Mouse (Mus musculus) left cerebral cortex, adult 8-10 months (tissue): Measurements from ENCODE around the gene Actg1. TPM values are rescaled to one million over a fixed set of nuclear protein-coding genes. Genes with fewer than 3 reads are reported as not detected.

Source experiments
- DNase-seq, 2 experiments: peaks; one replicate each; pipeline ENCODE4 v3.0.0; 2022; ENCODE audit warnings: low spot score in 2 of 2
- total RNA-seq, 4 experiments: library from RNA; stranded (reverse); gene quantifications; 2 replicates each; pipeline ENCODE4 v1.2.4; 2022

Gene Actg1
- total RNA-seq: 1,000 to 10,000 TPM; 1,267 to 1,347 (median 1,329) TPM

- DNase-seq: peak in 1 of 2 experiments; percentile 80
Observed at GRCm38 (mm10) chr11:120347791-120348683, at the start of gene Actg1. Actg1 (minus strand) TSS chr11:120348542.

- DNase-seq: no peak
Observed at GRCm38 (mm10) chr11:120397602-120398001, 49.3 kb upstream of the Actg1 start.

- DNase-seq: no peak
Observed at GRCm38 (mm10) chr11:120395661-120396060, 47.3 kb upstream of the Actg1 start.

- no peak for DNase-seq
Observed at GRCm38 (mm10) chr11:120388580-120388979, 40.2 kb upstream of the Actg1 start.

- DNase-seq: no peak
Observed at GRCm38 (mm10) chr11:120387157-120387556, 38.8 kb upstream of the Actg1 start.

GRCm38 (mm10) chr11:120386632-120387031 is 38.3 kb upstream of the Actg1 start:
- DNase-seq: no peak

- peak in 1 of 2 experiments; percentile 74 for DNase-seq
Observed at GRCm38 (mm10) chr11:120382509-120382908, 34.2 kb upstream of the Actg1 start.

- DNase-seq: no peak
Observed at GRCm38 (mm10) chr11:120381157-120381556, 32.8 kb upstream of the Actg1 start.

GRCm38 (mm10) chr11:120380271-120380670 is 31.9 kb upstream of the Actg1 start:
- DNase-seq: no peak

- peak; percentile 74 to 83 for DNase-seq
Observed at GRCm38 (mm10) chr11:120378611-120379540, 30.5 kb upstream of the Actg1 start, which contains the start of gene Faap100. Faap100 (minus strand) TSS chr11:120378764.

- DNase-seq: no peak
Observed at GRCm38 (mm10) chr11:120378031-120378610, 29.8 kb upstream of the Actg1 start.

GRCm38 (mm10) chr11:120377337-120377736 is 29.0 kb upstream of the Actg1 start:
- no peak for DNase-seq

- no peak for DNase-seq
Observed at GRCm38 (mm10) chr11:120376302-120377160, 28.2 kb upstream of the Actg1 start.

GRCm38 (mm10) chr11:120375324-120375723 is 27.0 kb upstream of the Actg1 start:
- DNase-seq: no peak

GRCm38 (mm10) chr11:120373820-120374586 is 25.7 kb upstream of the Actg1 start:
- DNase-seq: no peak

- no peak for DNase-seq
Observed at GRCm38 (mm10) chr11:120373025-120373424, 24.7 kb upstream of the Actg1 start.

- DNase-seq: no peak
Observed at GRCm38 (mm10) chr11:120369656-120370055, 21.3 kb upstream of the Actg1 start.

- DNase-seq: no peak
Observed at GRCm38 (mm10) chr11:120366443-120367027, 18.2 kb upstream of the Actg1 start.

- no peak for DNase-seq
Observed at GRCm38 (mm10) chr11:120362891-120363290, 14.5 kb upstream of the Actg1 start.
